Mouse (Mus musculus) ES-Bruce4 (cell line): ENCODE measurements at regions not wholly inside any gene's neighbourhood (a gene's known extent, or its start where the extent isn't known, plus 50 kb on each side); places are given as distances from the start of the nearest gene placed in this dataset.

Experiments
- H3K27ac ChIP-seq: 2 replicates; pipeline ENCODE4 v1.5.1; 2012; ENCODE audit warnings: low read length, inconsistent platforms; ENCODE audit not compliant: insufficient read depth
- H3K27me3 ChIP-seq: 2 replicates; pipeline ENCODE4 v1.6.1; 2012; ENCODE audit warnings: mild to moderate bottlenecking, low read length, inconsistent platforms; ENCODE audit not compliant: control insufficient read depth, poor library complexity, insufficient read depth, severe bottlenecking
- H3K36me3 ChIP-seq: 2 replicates; pipeline ENCODE4 v1.6.1; 2012; ENCODE audit warnings: inconsistent platforms, mild to moderate bottlenecking, low read length, moderate library complexity; ENCODE audit not compliant: control insufficient read depth, poor library complexity, insufficient read depth, severe bottlenecking
- H3K4me1 ChIP-seq: one replicate; pipeline ENCODE4 v1.8.1; 2011; ENCODE audit warnings: low read length; ENCODE audit not compliant: control insufficient read depth, insufficient read depth
- H3K4me3 ChIP-seq: 2 replicates; pipeline ENCODE4 v1.5.1; 2011; ENCODE audit warnings: low read depth, mild to moderate bottlenecking, low read length
- H3K9ac ChIP-seq: 2 replicates; pipeline ENCODE4 v1.6.1; 2012; ENCODE audit warnings: low read depth, mild to moderate bottlenecking, inconsistent platforms; ENCODE audit not compliant: poor library complexity, severe bottlenecking
- H3K9me3 ChIP-seq: replicated peaks from 2 replicates; pipeline ENCODE4 v1.6.1; 2012; ENCODE audit warnings: mild to moderate bottlenecking, low read length, inconsistent platforms; ENCODE audit not compliant: control insufficient read depth, poor library complexity, insufficient read depth, severe bottlenecking
- CTCF ChIP-seq: IDR thresholded peaks from one replicate; pipeline ENCODE4 v1.8.1; 2011; ENCODE audit warnings: low read depth, low read length
- EP300 ChIP-seq: IDR thresholded peaks from 2 replicates; pipeline ENCODE4 v1.6.1; 2011; ENCODE audit warnings: low read depth, low read length; ENCODE audit not compliant: insufficient read depth
- POLR2A ChIP-seq: IDR thresholded peaks from one replicate; pipeline ENCODE4 v1.8.1; 2011; ENCODE audit warnings: low read length; ENCODE audit not compliant: insufficient read depth

GRCm38 (mm10) chr2:101209136-101209535, 415.4 kb upstream of the Rag2 start:
- TF ChIP-seq POLR2A (no peak), EP300 (no peak), CTCF (no peak)
- no peak overlapping the region for H3K9ac ChIP-seq
- H3K36me3 ChIP-seq: no peaks in the 10 kb centered on the region

GRCm38 (mm10) chr2:101220759-101221158, 403.8 kb upstream of the Rag2 start:
- Histone ChIP-seq H3K27ac (no peak overlapping the region), H3K36me3 (no peaks in the 10 kb centered on the region), H3K27me3 (no peaks in the 10 kb centered on the region), H3K4me3 (no peak overlapping the region), H3K4me1 (no peaks in the 10 kb centered on the region), H3K9ac (no peak overlapping the region), H3K9me3 (no peaks in the 10 kb centered on the region)
- TF ChIP-seq CTCF (no peak), EP300 (no peak), POLR2A (no peak)

More at GRCm38 (mm10) chr2:101209136-101209535, 415.4 kb upstream of the Rag2 start:
- H3K9me3 ChIP-seq: no peaks in the 10 kb centered on the region
- H3K27me3 ChIP-seq: no peaks in the 10 kb centered on the region
- H3K4me3 ChIP-seq: no peak overlapping the region
- no peaks in the 10 kb centered on the region for H3K4me1 ChIP-seq
- H3K27ac ChIP-seq: no peak overlapping the region

- no peak for TF ChIP-seq CTCF
- TF ChIP-seq POLR2A: no peak
- no peak for TF ChIP-seq EP300
- Histone ChIP-seq H3K4me1 (no peaks in the 10 kb centered on the region), H3K27ac (no peak overlapping the region), H3K9me3 (no peaks in the 10 kb centered on the region), H3K9ac (no peak overlapping the region), H3K27me3 (no peaks in the 10 kb centered on the region), H3K4me3 (no peak overlapping the region), H3K36me3 (no peaks in the 10 kb centered on the region)
These were observed 381.5 kb upstream of the Rag2 start for GRCm38 (mm10) chr2:101242983-101243382.

GRCm38 (mm10) chr2:101247133-101247532, 377.4 kb upstream of the Rag2 start:
- Histone ChIP-seq H3K4me1 (no peaks in the 10 kb centered on the region), H3K4me3 (no peak overlapping the region), H3K9ac (no peak overlapping the region), H3K27me3 (no peaks in the 10 kb centered on the region), H3K9me3 (no peaks in the 10 kb centered on the region), H3K36me3 (no peaks in the 10 kb centered on the region), H3K27ac (no peak overlapping the region)
- TF ChIP-seq EP300: no peak
- TF ChIP-seq POLR2A: no peak
- no peak for TF ChIP-seq CTCF

GRCm38 (mm10) chr2:101252228-101252627, 372.3 kb upstream of the Rag2 start:
- H3K9me3 ChIP-seq: no peaks in the 10 kb centered on the region

GRCm38 (mm10) chr2:101256464-101256863, 368.1 kb upstream of the Rag2 start:
- TF ChIP-seq EP300 (no peak), POLR2A (no peak), CTCF (no peak)
- Histone ChIP-seq H3K27ac (no peak overlapping the region), H3K4me1 (no peaks in the 10 kb centered on the region)

More at GRCm38 (mm10) chr2:101252228-101252627, 372.3 kb upstream of the Rag2 start:
- no peak for TF ChIP-seq CTCF
- Histone ChIP-seq H3K4me3 (no peak overlapping the region), H3K4me1 (no peaks in the 10 kb centered on the region), H3K27ac (no peak overlapping the region), H3K36me3 (no peaks in the 10 kb centered on the region), H3K9ac (no peak overlapping the region), H3K27me3 (no peaks in the 10 kb centered on the region; the same call in 1 of the 2 replicates)

More at GRCm38 (mm10) chr2:101256464-101256863, 368.1 kb upstream of the Rag2 start:
- H3K9ac ChIP-seq: no peak overlapping the region
- no peaks in the 10 kb centered on the region; the same call in 1 of the 2 replicates for H3K27me3 ChIP-seq
- no peaks in the 10 kb centered on the region for H3K36me3 ChIP-seq
- no peak overlapping the region for H3K4me3 ChIP-seq
- no peaks in the 10 kb centered on the region for H3K9me3 ChIP-seq
